Mouse (Mus musculus) lung, adult 2 months (tissue): ENCODE measurements at regions not wholly inside any gene's neighbourhood (a gene's known extent, or its start where the extent isn't known, plus 50 kb on each side); places are given as distances from the start of the nearest gene placed in this dataset.

Source experiments
- CTCF ChIP-seq: fragments of 200-500 bp; IDR thresholded peaks from 2 replicates; pipeline ENCODE4 v1.5.1; 2011; ENCODE audit warnings: mild to moderate bottlenecking, low read length, control low read depth; ENCODE audit not compliant: insufficient read depth
- POLR2A ChIP-seq: fragments of 200-500 bp; IDR thresholded peaks from 2 replicates; pipeline ENCODE4 v1.6.1; 2011; ENCODE audit warnings: low read depth, mild to moderate bottlenecking, control low read depth, low read length, borderline replicate concordance; ENCODE audit errors: extremely low read depth

- TF ChIP-seq CTCF, result no peak
- TF ChIP-seq POLR2A, result no peak
Measured at GRCm38 (mm10) chr5:119107898-119108297, 547.4 kb downstream of the Med13l start.
